Mouse (Mus musculus) adrenal gland (tissue): ENCODE results near the gene Flrt3.

Source experiments
- intact Hi-C: fragments of 180-260 bp; cut with DNase I; formaldehyde crosslinking; loops from one replicate; pipeline ENCODE4 v1.15.1; 2025
- long read RNA-seq, 2 experiments: library from polyadenylated mRNA; unstranded; transcript quantifications; one replicate each; pipeline ENCODE4 v2.0.0; 2020; ENCODE audit warnings: borderline replicate concordance in 1 of 2; ENCODE audit not compliant: insufficient replicate concordance in 1 of 2

Flrt3 gene
- long read RNA-seq, experiment 1, transcript Flrt3-202 (3 exons, 3,977 nt), result major isoform, 8 of 12 reads
- long read RNA-seq, experiment 1, partial matches to known transcripts, result 1 of 12 reads
- long read RNA-seq, experiment 1, other reads (novel, unspliced or antisense), result 3 of 12 reads
- long read RNA-seq, experiment 2, transcript Flrt3-202 (3 exons, 3,977 nt), result major isoform, 11 of 15 reads
- long read RNA-seq, experiment 2, partial matches to known transcripts, result 4 of 15 reads
- long read RNA-seq, experiment 2, other reads (novel, unspliced or antisense), result 0 of 15 reads

DNA sequence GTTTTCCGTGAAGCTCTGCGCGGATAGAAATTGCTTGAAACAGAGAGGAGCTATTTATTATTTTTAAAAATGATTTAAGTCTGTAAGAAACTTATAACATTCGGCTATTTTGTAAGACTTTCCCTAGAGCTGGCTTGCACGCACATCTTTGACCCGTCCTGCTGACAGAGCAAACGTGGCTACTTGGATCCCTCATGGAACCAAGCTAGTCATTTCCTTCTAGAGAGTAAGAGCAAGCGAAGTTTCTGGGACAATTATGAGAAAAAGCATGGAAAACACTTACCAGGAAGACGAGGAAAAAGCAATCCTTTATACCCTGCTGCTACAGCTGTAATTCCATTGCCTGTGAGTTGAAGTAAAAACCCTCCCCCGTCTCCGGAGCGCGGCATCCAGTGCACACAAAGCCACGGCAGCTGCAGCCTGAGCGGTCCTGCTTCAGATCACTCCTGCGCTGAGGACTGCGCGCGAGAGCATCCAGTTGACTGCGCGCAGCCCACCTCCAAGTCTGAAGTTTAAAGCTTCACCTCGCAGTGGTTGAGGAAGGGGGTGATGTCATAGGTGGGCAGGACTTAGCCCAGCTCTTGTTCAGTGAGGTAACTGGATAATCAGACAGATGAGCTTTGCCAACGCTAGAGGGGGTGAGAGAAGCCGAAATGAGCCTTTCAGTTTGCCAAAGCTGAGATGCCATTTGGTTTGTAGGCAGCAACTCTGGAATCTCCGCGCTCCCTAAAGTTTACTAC is at the start of gene Flrt3:
Gene Flrt3 (minus strand): TSS at position 507 of the 740 bp plus-strand sequence.
- intact Hi-C loops, result loop anchor here (10.0 kb wide), 1 partner anchor 1584 kb away; no protein-coding TSS in a partner anchor

DNA sequence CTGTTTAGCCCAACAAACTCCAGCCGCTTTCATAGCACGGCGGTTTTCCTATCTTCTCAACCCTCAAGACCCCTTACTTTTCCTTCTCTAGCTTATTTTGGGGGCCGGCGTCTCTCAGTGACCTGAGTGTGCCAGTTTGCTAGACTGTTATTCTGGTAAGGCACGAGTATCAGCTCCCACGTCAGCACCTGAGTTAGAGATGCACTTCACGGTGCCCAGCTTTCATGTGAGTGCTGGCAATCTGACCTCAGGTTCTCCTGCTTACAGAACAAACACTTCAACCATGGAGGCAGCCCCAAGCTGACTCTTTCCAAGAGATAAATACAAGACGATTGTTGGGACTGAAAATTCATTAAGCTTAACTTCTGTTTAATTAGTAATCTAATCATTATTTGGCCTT is 46.1 kb upstream of the Flrt3 start:
- intact Hi-C loops, result no loop called here

DNA sequence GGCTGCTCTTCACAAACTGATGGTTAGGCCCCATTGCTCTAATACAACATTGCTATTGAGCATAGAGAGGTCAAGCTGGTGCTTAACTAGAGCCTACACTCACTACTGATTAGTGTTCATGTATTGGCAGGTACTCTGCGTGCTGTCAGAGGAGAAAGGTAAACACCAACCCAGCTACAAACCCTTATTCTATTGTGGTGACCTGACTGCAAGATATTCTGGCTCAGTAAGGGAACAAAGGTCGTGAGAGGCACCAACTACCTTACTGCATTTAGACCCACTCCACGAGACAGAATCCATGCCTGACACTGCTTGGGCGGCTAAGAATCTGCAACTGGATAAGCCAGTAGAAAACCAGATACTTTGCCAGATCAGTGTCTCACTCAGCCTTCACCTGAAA is 44.6 kb upstream of the Flrt3 start:
- intact Hi-C loops, result no loop called here

DNA sequence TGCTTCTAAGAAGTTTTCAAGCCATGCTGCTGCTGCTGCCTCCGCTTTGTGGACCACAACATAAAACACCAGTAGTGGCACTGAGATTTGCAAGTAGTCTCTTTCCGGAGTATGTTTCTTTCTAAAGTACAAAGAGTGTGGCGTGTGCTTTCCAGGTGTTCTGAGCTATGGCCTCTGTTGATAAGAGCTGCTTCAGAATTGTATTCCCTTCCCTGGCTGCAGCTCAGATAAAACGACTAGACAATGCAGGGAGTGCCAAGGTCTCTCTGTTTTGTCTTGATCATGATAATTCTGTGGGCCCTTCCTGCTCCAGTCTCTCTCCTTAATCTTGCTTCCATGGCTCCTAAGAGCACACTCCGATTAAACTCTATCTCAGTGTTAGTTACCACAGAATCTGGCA is 36.3 kb upstream of the Flrt3 start:
- intact Hi-C loops, result no loop called here

DNA sequence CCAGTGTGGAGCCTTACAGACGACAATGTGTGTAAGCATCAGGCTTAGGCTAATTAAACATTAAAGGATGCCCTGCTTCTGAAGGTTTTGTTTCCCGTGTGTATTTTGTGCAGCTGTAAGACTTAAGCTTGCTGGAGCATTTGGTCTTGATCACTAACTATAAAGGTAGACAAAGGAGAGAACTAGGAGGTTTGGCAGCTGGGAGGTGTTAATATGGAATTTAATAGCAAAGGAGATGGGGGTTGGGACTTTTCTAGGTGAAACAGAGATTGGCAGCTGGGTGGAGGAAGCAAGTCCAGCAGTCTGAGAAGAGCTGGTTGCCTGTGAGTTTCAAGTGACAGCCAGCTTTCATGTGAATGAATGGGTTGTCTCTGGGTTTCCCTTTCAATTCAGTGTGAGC is 34.0 kb upstream of the Flrt3 start:
- intact Hi-C loops, result no loop called here

DNA sequence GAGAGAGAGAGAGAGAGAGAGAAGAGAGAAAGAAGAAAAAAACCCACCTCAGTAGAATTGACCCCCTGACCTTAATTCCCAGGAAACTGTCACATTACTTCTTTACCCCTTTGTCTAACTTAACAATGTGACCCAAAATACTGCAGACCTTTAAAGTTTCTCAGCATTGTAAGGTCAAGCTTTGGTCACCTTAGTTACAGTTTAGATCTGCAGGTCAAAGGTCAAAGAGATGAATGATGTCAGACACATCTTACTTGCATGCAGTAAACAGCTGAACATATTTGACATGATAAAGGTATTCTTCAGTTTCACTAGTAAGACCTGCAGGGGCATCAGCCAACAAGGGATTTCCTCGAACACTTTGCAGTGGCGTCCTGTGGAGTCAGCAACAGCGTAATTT is 32.9 kb upstream of the Flrt3 start:
- intact Hi-C loops, result no loop called here

DNA sequence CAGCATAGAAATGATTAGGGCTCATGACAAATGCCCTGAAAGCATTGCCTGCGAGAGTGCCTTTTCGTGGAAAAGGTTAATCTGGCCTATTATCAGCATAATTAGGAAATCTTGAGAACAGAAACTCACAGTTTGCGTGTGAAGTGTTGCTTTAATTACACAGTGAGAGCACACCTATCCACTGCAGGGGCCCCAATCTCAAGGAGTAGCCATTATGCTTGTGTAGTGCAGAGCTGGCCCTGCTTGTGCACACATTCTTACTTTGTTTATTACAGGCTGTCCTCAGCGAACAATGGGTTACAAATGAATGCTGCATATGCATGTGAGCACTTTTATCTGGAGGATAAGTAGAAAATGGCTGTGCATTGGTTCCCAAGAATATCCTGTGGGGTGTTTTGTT is 32.1 kb upstream of the Flrt3 start:
- intact Hi-C loops, result no loop called here

DNA sequence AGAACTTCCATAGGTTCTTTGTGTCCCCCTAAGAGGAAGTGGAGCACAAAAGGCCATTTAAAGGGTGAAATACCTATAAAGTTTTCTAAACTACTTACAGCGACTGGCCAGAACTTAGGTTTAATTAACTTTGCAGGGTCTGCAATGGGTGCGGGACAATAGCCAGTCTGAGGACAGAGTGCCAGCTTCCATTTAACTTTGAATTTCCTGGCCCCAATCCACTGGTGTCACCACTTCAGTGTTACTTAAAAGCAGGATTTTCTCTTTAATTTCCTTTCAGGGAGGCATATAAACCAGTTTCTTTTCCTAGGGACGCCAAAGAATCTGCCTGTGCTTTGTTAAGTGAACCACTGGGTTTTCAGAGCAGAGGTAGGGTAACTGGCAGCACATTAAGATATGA is 27.3 kb upstream of the Flrt3 start:
- intact Hi-C loops, result no loop called here

DNA sequence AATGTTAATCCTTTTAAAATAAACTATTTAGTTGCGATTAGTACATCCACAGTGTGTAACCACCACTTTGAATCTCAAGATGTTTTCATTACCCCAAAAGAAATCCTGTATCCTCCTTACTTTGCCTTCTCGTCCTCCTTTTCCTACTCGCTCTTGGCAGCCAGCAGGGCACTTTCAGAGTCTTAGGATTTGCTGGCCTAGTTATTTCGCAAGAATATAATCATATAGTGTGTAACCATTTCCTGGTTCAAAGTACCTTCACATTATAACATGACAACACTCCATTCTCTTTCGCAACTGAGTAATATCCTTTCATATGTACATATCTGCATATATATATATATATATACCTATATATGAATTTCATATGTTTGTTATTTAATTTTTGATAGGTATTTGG is 22.6 kb upstream of the Flrt3 start:
- intact Hi-C loops, result no loop called here

DNA sequence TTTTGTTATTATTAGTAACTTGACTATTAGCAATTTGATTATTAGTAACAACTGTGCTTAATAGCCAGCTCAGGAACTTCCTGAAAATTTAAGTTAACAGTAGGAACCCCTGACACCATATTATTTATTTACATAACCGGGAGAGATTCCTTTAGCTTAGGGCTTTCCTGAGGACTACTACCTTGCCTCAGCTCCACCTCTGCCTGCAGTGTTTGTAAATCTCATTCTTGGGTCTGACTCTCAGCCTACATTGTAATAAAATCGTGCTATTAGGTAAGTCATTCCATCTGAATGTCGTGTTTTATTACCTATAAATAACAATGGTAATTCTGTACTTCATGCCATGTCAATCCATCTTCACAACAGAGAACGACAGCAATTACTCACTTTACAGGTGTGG is 21.2 kb upstream of the Flrt3 start:
- intact Hi-C loops, result no loop called here

DNA sequence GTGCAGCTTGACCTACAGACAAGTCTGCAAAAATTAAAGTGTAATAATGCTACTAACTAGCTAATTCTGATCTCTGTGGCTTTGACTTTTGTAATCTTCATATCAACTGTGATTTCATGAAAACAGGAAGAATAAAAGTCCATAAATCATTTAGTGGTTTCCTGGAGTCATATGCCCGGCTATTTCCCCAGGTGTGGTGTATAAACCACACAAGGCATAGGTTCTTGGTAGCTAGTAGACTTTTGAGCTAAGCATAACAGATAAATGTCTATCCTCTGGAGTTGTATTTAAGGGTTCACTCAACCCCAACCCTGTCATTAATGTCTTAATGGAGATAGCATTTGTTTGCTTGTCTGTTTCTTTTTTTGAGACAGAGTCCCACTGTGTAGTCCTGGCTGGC is 20.1 kb upstream of the Flrt3 start:
- intact Hi-C loops, result no loop called here

DNA sequence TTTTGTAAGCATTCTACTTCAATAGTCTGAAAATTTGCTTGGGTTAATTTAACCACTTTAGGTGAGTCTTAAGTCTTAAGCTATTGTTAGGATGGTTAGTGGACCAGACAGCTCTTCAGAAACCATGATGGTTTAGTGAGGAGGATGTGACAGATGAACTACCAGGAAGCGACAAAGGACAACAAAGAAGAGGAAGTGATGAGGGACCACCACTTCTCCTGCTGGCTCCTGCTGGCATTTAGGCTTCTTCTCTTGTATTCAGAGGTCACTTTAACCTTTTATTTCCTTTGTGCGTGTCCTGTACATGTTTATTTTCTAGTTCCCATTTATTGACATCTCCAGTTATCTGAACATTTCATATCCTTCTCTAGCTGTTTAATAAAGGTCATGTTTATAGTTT is 19.6 kb upstream of the Flrt3 start:
- intact Hi-C loops, result no loop called here

DNA sequence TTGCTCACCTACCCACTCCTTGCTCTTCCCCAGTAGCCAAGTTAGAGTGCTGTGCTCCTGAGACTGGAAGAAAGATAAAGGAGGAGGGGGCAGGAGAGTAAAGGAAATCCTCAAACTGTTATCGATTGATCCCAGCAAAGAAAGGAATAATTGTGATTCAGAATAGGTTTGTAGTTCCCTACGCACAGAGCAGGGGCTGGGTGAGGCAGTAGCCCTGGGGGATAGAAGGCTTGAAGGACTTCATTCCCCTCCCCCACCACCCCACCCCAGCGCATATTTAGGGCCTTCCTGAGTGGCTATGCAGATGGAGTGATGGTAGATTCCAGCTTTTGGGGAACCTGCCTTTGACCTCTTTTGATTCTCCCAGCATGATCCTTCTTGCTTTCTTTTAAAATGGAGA is 5.5 kb upstream of the Flrt3 start:
- intact Hi-C loops, result loop anchor here (10.0 kb wide), 1 partner anchor 1578 kb away; no protein-coding TSS in a partner anchor

DNA sequence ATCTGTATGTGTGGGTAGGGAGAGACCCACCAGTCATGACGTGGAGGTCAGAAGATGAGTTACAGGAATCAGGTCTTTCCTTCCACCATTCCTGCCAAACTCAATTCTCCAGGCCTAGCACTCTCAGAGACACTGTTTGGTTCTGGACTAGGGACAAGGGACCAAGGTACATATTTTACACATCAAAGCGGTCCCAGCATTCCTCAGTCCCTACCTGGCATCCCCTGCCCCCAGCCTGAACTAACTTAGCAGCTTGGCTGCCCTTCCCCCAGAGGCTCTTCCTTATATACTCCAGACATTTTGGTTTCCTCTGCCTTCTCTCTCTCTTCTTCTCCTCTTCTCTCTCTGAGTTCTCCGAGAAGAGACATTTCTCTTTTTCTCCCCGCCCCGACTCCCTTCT is 2.2 kb upstream of the Flrt3 start:
- intact Hi-C loops, result loop anchor here (10.0 kb wide), 1 partner anchor 1581 kb away; no protein-coding TSS in a partner anchor

DNA sequence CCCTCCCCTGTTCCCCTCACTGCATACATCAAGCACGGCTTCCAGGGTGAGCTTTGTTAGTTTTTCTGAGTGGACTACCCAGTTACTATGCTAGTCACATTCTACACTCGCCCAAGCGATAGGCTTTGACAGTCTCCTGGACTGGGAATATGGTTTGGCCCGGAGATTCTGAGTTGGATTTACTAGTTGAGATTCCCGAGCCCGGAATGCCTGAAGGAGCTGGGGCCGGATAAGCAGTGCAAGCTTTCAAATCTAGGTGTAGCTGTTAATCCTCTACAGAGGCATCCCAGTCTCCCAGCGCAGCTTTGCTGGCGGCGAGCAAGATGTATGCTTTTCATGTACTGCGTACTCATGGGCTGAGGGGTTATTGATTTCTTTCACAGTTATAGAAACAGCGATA is 812 bp downstream of the Flrt3 start:
- intact Hi-C loops, result loop anchor here (10.0 kb wide), 1 partner anchor 1584 kb away; no protein-coding TSS in a partner anchor

DNA sequence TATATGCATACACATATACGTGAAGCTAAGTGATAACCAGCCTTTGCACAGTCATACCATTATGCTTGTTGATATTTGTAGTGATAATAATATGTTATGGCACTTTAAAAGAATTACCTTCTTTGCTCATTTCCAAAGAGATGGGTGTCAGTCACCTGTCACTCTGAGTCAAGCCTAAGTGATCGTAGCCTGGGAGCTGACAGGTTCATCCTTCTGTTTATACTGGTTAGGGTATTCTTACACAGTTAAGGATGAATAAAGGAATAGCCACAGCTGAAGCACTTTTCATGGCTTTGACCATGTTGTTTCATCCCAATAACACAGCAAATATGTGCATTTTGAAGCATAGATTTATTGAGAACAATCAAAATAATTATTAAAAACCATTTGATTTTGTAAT is 1.5 kb downstream of the Flrt3 start:
- intact Hi-C loops, result loop anchor here (10.0 kb wide), 1 partner anchor 1585 kb away; no protein-coding TSS in a partner anchor

DNA sequence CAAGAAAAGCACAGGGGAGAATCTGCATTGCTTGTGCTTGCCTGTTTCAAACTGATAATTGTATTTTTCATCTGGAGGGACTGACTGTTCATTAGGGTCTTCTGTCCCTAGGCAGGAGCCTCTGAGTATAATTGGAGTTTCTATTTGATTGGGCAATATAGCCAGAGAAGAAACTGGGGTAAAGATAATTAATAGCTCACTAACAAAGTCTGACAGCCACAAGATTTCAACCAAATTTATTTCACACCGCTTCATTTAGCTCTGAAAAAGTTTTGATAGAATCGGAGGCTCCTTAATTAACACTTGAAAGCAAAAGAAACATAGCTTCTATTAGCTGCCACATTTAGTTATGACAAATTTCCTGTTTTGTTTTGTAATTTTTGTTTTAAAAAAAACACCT is 2.2 kb downstream of the Flrt3 start:
- intact Hi-C loops, result no loop called here

DNA sequence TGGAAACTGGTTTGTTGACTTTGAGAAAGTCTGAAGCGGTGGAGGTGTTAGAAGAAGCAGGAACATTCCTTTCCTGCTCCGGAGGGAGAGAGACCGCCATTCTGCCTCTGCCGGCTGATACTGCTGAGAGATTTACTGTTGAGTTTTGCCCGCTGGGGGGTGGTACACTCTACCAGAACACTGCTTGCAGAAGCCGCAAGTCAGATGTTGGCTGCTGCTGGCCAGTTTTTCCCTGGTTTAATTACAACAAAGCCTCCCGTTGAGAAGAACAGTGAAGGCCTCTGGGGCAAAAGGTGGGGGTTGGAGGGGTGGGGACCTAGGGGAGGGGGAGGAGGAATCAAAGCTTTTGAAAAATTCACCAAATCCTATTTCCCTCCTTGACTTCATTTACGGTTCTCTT is 3.0 kb downstream of the Flrt3 start:
- intact Hi-C loops, result no loop called here

DNA sequence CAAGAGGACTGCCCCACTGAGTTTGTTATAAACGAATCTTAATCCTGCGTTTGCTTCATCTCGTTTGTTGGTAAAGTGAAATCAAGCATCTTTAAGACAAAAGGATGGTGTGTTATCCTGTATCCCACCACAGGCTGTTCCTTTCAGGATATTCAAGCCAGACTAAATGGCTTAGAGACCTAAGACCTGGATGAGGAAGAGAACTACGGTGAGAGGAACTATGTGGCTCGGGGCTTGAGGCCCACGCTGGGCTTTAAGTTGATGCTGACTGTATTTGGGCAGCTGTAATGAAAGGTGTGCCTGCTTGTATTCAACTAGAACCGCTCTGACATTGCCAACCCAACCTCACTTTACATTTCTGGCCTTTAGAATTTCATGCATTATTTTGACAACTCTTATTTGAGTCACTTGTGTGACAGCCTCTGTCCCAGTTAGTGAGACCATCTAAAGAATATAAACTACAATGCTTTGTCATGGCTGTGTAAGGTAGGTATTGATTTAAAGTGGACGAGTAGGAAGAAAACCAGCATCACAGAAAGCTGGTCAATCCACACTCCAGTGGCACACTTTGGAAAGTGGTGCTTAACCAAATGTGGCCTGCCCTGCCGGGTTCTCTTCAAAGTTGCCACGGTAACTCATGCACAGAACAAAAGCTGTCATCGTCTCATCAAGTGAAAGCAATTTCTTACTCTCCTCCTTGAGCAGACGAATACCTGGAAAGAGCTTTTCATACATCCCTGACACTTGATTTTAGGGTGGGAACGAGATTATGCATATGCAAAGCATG is 3.8 kb downstream of the Flrt3 start:
- intact Hi-C loops, result no loop called here

DNA sequence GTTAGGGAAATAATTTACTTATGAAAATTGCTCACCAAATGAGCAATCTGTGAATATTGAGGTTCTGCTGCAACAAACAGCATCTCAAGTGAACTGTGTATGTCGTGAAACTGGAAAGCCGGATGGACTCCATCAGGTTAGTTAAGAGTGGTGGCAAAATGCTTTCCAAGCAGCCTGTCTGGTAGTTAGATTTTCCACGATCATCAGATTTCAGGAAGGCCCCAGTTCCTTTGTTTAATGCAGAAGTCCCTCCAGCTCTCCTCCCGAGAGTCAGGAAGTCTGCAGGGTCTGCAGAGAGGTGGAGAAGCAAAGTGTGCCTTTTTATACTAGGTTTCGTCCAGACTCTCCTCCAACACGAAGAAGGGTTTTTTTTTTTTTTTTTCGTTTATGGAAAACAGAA is 4.4 kb downstream of the Flrt3 start:
- intact Hi-C loops, result no loop called here

DNA sequence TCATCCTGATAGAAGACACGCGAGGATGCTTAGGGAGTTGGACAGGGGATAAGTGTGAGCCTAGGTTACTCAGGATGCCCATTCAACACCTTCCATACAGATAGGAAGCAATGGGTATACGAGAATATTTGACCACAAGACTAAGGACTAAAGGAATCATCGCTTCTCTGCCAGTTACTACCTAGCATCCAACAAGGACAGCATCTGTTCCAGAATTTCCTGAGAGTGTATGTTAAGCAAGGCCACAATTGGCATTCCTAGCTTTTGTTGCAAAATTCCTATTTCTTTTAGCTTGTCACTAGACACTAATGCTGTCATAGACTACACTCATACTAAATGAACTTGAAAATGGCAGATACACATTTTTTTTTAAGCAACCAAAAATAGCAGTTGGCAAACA is 6.9 kb downstream of the Flrt3 start:
- intact Hi-C loops, result no loop called here

DNA sequence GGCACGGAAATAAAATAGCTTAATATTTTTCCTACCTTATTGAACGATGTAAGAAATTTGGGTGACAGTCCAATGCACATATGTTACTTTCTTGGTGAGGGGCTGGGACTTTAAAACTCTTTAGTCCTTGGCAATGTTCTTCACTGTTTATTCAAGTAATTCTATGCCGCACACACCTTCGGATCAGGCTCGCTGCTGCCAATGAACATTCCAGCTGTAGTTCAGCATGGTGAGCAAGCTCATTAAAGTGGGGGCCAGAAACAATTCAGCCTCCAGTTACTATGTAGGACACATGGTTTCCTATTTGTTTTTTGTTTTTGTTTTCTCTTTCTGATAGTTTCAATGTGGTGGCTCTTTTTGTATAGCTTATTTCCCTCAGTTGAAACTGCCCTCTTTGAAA is 8.6 kb downstream of the Flrt3 start:
- intact Hi-C loops, result no loop called here
